12 mouse cellular contexts compared by ENCODE assay signal in genomic region chr5:135472405-135472804, GRCm38 (mm10).
DNase-seq lines count a peak whose midpoint lies in the region; ATAC-seq lines count a peak whose summit lies in the region.
"Had no signal": no experiment of that assay in that cellular context is flagged by ENCODE, and none has a peak within 500 bp of the region (broad histone marks: within the 10 kb centered on the region; RNA-seq: fewer than 3 reads in every experiment).

No protein-coding gene starts in this region.

- ATAC-seq in cerebellum, adult (ENCODE audit: insufficient number of reproducible peaks, low FRiP score, low TSS enrichment), result no peak
- no peak for ATAC-seq in megakaryocyte-erythroid progenitor cell, adult 5-6 weeks (replicated peaks; ENCODE audit: low FRiP score, low TSS enrichment, poor library complexity, severe bottlenecking)
- ATAC-seq: Patski had no signal

- DNase-seq in adrenal gland, adult 2 months, result peak; percentile 21
- no peak for DNase-seq in adrenal gland, postnatal 25 days
- DNase-seq in spleen, postnatal 36 days (ENCODE audit: low spot score in 2 of 2), result peak; percentile 56 to 58
- no peak for DNase-seq in spleen, postnatal 4 days (ENCODE audit: low spot score in 2 of 2)
- peak; percentile 75 for DNase-seq in lung, postnatal 36 days
- DNase-seq in neural tube, embryonic 10.5 days (ENCODE audit: extremely low spot score, low spot score), result no peak
- DNase-seq: adrenal gland, postnatal 36 days; cerebellum, postnatal 25 days; kidney, postnatal 10 days had no signal

Comparison
In these comparisons a context has a peak if more than half of its experiments do, and no peak if none do; other contexts are left out.
1. DNase-seq: peak in adrenal gland, adult 2 months (single experiment), spleen, postnatal 36 days (2 of 2) and lung, postnatal 36 days (single experiment); none in adrenal gland, postnatal 25 days (single experiment), spleen, postnatal 4 days (0 of 2) and neural tube, embryonic 10.5 days (single experiment).